Mouse (Mus musculus) layer of hippocampus, adult 11-12 months (tissue): ENCODE data around the gene Eif4g3.

Experiments
- DNase-seq: peaks from one replicate; pipeline ENCODE4 v3.0.0; 2022; ENCODE audit warnings: low spot score

Eif4g3 gene

GRCm38 (mm10) chr4:138161550-138161949 lies 168.7 kb downstream of the Eif4g3 start:
- no peak for DNase-seq

- no peak for DNase-seq
These were observed 171.0 kb downstream of the Eif4g3 start for GRCm38 (mm10) chr4:138163836-138164235.

- DNase-seq: no peak
These were observed 172.0 kb downstream of the Eif4g3 start for GRCm38 (mm10) chr4:138164860-138165259.

GRCm38 (mm10) chr4:138166519-138166918 lies 173.7 kb downstream of the Eif4g3 start:
- DNase-seq: no peak

- DNase-seq: no peak
These were observed 175.3 kb downstream of the Eif4g3 start for GRCm38 (mm10) chr4:138168162-138168561.

- DNase-seq: no peak
These were observed 176.6 kb downstream of the Eif4g3 start for GRCm38 (mm10) chr4:138169420-138169819.

GRCm38 (mm10) chr4:138172686-138173085 lies 179.9 kb downstream of the Eif4g3 start:
- DNase-seq: no peak

- DNase-seq: no peak
These were observed 186.6 kb downstream of the Eif4g3 start for GRCm38 (mm10) chr4:138179391-138179790.

GRCm38 (mm10) chr4:138180719-138181118 lies 187.9 kb downstream of the Eif4g3 start:
- DNase-seq: no peak

- no peak for DNase-seq
These were observed 191.2 kb downstream of the Eif4g3 start for GRCm38 (mm10) chr4:138184056-138184455.

GRCm38 (mm10) chr4:138184573-138184981 lies 191.8 kb downstream of the Eif4g3 start:
- DNase-seq: no peak

GRCm38 (mm10) chr4:138185961-138186360 lies 193.1 kb downstream of the Eif4g3 start:
- DNase-seq: no peak

GRCm38 (mm10) chr4:138187995-138188394 lies 195.2 kb downstream of the Eif4g3 start:
- no peak for DNase-seq

- DNase-seq: no peak
These were observed 199.7 kb downstream of the Eif4g3 start for GRCm38 (mm10) chr4:138192561-138192960.

- DNase-seq: no peak
These were observed 207.9 kb downstream of the Eif4g3 start for GRCm38 (mm10) chr4:138200769-138201168.

- no peak for DNase-seq
These were observed 208.9 kb downstream of the Eif4g3 start for GRCm38 (mm10) chr4:138201696-138202095.

GRCm38 (mm10) chr4:138210116-138210515 lies 217.3 kb downstream of the Eif4g3 start:
- no peak for DNase-seq

- DNase-seq: no peak
These were observed 221.0 kb downstream of the Eif4g3 start for GRCm38 (mm10) chr4:138213861-138214260.

- DNase-seq: no peak
These were observed 222.9 kb downstream of the Eif4g3 start for GRCm38 (mm10) chr4:138215671-138216199.

- DNase-seq: peak; percentile 73
These were observed 223.5 kb downstream of the Eif4g3 start, which contains the start of gene Hp1bp3 for GRCm38 (mm10) chr4:138216200-138216890. Gene Hp1bp3 (plus strand): TSS chr4:138216296.

GRCm38 (mm10) chr4:138216891-138217392 lies 224.1 kb downstream of the Eif4g3 start:
- peak; percentile 98 for DNase-seq

GRCm38 (mm10) chr4:138217441-138217840 lies 224.6 kb downstream of the Eif4g3 start:
- no peak for DNase-seq

GRCm38 (mm10) chr4:138217951-138218685 lies 225.3 kb downstream of the Eif4g3 start:
- DNase-seq: no peak
